Mouse (Mus musculus) forebrain, postnatal 0 days (tissue): ENCODE results near the gene March4. TPM values are rescaled to one million over a fixed set of nuclear protein-coding genes. Genes with fewer than 3 reads are reported as not detected.

Source experiments
- ATAC-seq: fragments of 200-750 bp; cut with Nextera tagmentation; 2 replicates; pipeline ENCODE4 v1.8.0; 2017; ENCODE audit warnings: mild to moderate bottlenecking, moderate library complexity
- DNase-seq: peaks from one replicate; pipeline ENCODE4 v3.0.0-alpha.2; 2015
- H3K27ac ChIP-seq: fragments of 300-500 bp; sonication (generic); 2 replicates; pipeline ENCODE4 v1.5.1; 2014; ENCODE audit warnings: low read depth, mild to moderate bottlenecking, antibody characterized with exemption, low read length, moderate library complexity, mixed read lengths
- H3K27me3 ChIP-seq: fragments of 300-500 bp; sonication (generic); 2 replicates; pipeline ENCODE4 v1.6.1; 2014; ENCODE audit warnings: mild to moderate bottlenecking, low read length, mixed read lengths; ENCODE audit not compliant: insufficient read depth
- H3K36me3 ChIP-seq: fragments of 300-500 bp; sonication (generic); 2 replicates; pipeline ENCODE4 v1.6.1; 2014; ENCODE audit warnings: mild to moderate bottlenecking, moderate library complexity; ENCODE audit not compliant: insufficient read depth
- H3K4me1 ChIP-seq: fragments of 300-500 bp; sonication (generic); 2 replicates; pipeline ENCODE4 v1.6.1; 2014; ENCODE audit warnings: antibody characterized with exemption; ENCODE audit not compliant: insufficient read depth
- H3K4me2 ChIP-seq: fragments of 300-500 bp; sonication (generic); 2 replicates; pipeline ENCODE4 v1.6.1; 2014; ENCODE audit warnings: low read depth, mild to moderate bottlenecking, moderate library complexity
- H3K4me3 ChIP-seq: fragments of 300-500 bp; sonication (generic); 2 replicates; pipeline ENCODE4 v1.5.1; 2014; ENCODE audit warnings: low read depth, low read length, mixed read lengths
- H3K9ac ChIP-seq: fragments of 300-500 bp; sonication (generic); 2 replicates; pipeline ENCODE4 v1.6.1; 2014; ENCODE audit warnings: mild to moderate bottlenecking
- H3K9me3 ChIP-seq: fragments of 300-500 bp; sonication (generic); 2 replicates; pipeline ENCODE4 v1.6.1; 2016; ENCODE audit warnings: low read length
- CTCF ChIP-seq: sonication (generic); IDR thresholded peaks from 2 replicates; pipeline ENCODE4 v1.5.1; 2016; ENCODE audit warnings: antibody characterized with exemption, control low read depth, low read depth
- WGBS: fragments of 180-500 bp; shearing (Covaris S2); extraction: QIAGEN DNeasy Blood & Tissue Kit; methylation state at CpG from one replicate; pipeline ENCODE4 v1.1.7; 2014; 5-methylcytosine and 5-hydroxymethylcytosine counted together
- polyA plus RNA-seq: library from polyadenylated mRNA; unstranded; fragments of >200 nt; fragmentation: Nextera tagmentation; extraction: Ambion mirVana; gene quantifications from 2 replicates; pipeline ENCODE4 v1.2.1, GENCODE M21; 2015
- total RNA-seq: library from RNA; depleted of rRNA; stranded (reverse); fragments of >200 nt; gene quantifications from 2 replicates; pipeline ENCODE4 v1.2.3, GENCODE M21; 2014; rRNA removed

March4 gene
- total and polyA plus RNA-seq, 2 experiments from 2014 or later = 9.4 to 31.2 TPM

DNA sequence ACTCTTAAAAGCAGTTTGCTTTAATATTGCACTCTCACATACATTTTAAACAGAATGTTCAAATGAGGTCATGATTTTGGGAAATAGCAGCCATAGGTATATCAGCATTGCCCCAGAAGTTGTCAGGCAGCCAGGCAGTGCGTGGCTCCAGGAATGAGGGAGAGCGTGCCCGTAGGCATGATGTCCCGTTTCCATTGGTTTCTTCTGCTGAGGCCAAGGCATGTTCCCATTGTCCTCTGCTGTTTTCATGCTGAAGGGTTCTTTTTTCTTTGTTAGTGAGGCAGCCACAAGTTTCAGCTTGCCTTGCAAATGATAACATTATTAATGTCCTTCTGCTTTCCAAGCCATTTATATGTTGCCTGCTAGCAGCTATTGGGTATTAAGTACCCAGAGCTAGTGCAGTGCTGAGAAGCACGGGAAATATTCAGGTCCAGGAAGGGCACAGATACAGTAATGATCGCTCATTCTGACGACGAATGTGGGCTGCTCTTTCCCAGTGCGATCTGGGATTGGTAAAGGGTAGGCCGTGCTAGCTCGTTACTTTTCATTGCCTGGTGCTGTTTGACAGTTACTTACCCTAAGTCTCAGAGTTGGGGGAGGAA is 156.9 kb downstream of the March4 start:
- no peaks in the 10 kb centered on the region for H3K27me3 ChIP-seq
- DNase-seq (peak; percentile 42), ATAC-seq (peak; percentile 53)
- whole genome bisulfite sequencing = 53% methylated on average over 11 of the region's 11 CpGs
- TF ChIP-seq CTCF = no peak
- H3K36me3 ChIP-seq = no peaks in the 10 kb centered on the region
- no peak overlapping the region for H3K27ac ChIP-seq
- H3K4me2 ChIP-seq = no peak overlapping the region
- H3K4me1 ChIP-seq = no peaks in the 10 kb centered on the region
- H3K4me3 ChIP-seq = no peak overlapping the region
- H3K9ac ChIP-seq = no peak overlapping the region
- H3K9me3 ChIP-seq = no peaks in the 10 kb centered on the region

DNA sequence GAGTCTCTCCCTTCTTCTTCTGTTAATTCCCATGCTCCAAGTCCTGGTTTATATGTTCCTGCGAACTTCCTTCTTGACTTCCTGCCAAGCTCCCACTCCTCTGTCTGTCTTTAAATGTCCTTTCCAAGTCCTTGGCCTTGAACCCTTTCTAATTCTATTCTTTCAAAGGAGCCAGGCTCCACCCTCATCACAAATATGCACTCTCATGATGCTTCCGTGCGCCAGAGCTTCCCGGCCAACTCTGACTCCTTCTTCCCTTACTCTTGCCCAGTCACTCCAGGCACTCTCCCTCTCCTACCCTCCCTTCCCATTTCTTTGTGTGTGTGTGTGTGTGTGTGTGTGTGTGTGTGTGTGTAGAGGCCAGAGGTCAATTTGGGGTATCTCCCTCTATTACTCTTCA is 158.6 kb downstream of the March4 start:
- Histone ChIP-seq H3K36me3 (no peaks in the 10 kb centered on the region), H3K9ac (no peak overlapping the region), H3K4me2 (no peak overlapping the region), H3K27me3 (no peaks in the 10 kb centered on the region), H3K9me3 (no peaks in the 10 kb centered on the region), H3K4me1 (0 out of 2 replicates have a peak, but pooled peaks cover 4% of the 10 kb centered on the region), H3K4me3 (no peak overlapping the region), H3K27ac (no peak overlapping the region)
- no peak for ATAC-seq
- WGBS = 68% methylated on average over 4 of the region's 4 CpGs
- no peak for DNase-seq
- no peak for TF ChIP-seq CTCF

Other genes starting within 250 kb of the March4 start
- 10.3 and 12.7 TPM in 2 replicates for gene Xrcc5, start 229.5 kb downstream of the March4 start, total RNA-seq
- gene Xrcc5, start 229.5 kb downstream of the March4 start, polyA plus RNA-seq = 11.9 and 12.8 TPM in 2 replicates
- gene Smarcal1, start 46.3 kb upstream of the March4 start, total RNA-seq = 40.9 and 43.7 TPM in 2 replicates
- 16.2 and 19.0 TPM in 2 replicates for gene Smarcal1, start 46.3 kb upstream of the March4 start, polyA plus RNA-seq
- not detected in 2 replicates for gene Ankar, start 163.6 kb upstream of the March4 start, total RNA-seq
- gene Ankar, start 163.6 kb upstream of the March4 start, polyA plus RNA-seq = not detected in 2 replicates
- 598 and 928 TPM in 2 replicates for gene Rpl37a, start 174.4 kb upstream of the March4 start, total RNA-seq
- gene Rpl37a, start 174.4 kb upstream of the March4 start, polyA plus RNA-seq = 1,180 and 1,503 TPM in 2 replicates